Mouse (Mus musculus): ENCODE measurements at regions not wholly inside any gene's neighbourhood (a gene's known extent, or its start where the extent isn't known, plus 50 kb on each side); places are given as distances from the start of the nearest gene placed in this dataset.

DNA sequence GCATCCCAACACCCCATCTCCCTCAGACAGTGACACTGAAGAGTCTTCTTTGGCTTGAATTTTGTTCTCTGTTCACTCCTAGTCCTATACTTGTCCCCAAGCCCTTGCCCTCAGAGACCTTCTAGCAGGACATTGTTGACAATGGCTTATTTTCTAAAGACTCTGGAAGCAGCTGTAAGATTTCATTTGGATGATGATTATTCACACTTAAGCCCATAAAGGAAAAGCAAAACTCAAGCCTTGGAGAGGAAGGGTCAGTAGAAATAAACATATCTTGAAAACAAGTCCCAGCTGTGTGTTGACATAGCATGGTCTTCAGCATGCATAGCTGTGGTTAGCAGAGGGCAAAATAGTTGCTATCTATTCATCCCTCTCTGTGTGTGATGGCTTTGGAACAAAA, 59.9 kb upstream of the Cdh11 start:
- intact Hi-C loops (cut with DNase I): no loop called here
- DNase-seq (ENCODE audit: low spot score in 2 of 2): no peak

DNA sequence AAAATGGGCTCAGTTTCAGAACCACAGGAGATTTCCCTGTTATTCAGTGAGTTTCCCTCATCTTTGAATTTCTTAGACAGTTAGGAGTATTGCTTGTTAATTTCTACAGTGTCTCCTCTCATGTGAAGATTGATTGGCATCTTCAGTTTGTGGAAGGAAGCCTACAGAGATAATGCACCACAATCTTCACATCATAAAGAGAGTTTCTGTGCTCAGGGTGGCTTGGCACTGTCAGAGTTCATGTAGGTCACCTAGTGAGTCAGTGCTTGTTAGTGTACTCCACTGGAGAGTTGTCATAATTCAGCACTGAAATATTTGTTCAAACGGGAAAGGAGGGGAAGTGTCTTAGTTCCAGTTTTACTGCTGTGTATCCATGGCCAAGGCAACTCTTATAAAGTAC, 74.6 kb upstream of the Cdh11 start:
- intact Hi-C loops (cut with DNase I): no loop called here
- DNase-seq (ENCODE audit: low spot score in 2 of 2): no peak

DNA sequence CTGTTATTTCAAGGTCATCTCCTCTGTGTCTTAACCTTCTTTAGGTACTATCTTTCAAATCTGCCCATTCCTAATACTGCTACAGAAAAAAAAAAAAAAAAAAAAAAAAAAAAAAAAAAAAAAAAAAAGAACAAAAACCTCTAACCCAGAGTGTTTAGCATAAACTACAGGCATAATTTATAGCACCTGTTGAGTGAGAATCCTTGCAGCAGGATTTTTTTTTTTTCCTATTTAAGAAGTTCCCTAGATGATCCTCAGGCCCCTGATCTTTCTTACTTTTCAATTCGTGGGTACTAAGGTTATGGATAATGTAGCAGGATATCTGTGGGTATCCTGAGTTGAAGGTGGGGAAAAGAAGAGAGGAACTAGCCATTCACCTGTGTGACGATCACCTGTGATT, 114.1 kb upstream of the Cdh11 start:
- intact Hi-C loops (cut with DNase I): no loop called here
- DNase-seq (ENCODE audit: low spot score in 2 of 2): no peak

DNA sequence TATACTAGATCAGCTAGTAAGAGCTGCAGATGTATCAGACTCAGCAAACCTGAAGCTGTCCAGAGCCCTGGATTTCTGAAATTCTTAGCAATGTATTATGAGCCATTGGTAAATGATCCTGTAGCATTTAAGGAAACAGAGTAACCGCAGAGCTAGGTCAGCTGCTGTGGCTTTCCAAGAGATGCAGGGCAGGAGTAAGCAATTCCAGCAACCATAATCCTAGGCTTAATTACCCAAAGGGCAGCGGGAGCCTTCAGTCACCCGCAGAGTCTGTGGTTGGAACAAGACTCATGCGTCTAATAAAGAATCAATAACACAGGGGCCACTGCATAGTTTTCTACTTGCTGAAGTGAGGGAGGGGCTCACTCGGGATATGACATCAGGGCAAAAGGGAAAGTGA, 115.2 kb upstream of the Cdh11 start:
- DNase-seq (ENCODE audit: low spot score in 2 of 2): no peak
- intact Hi-C loops (cut with DNase I): no loop called here

DNA sequence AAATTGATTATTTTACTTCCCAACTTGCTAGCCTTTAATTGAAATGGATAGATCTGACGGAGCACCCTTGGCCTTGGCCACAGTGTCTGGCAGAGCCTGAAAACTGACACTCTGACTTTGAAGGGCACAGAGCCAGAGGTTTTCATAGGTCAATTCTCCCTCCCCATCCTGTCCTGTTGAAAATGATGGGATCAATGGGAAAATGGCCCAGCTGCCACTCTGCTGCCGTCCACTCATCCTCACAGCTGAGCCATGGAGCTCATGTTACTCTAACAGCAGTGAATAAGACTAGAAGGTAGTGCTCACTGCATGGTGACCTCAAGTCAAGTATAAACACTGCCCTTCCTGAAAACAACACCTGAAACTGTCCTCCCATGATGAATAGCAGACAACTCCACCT, 122.0 kb upstream of the Cdh11 start:
- intact Hi-C loops (cut with DNase I): no loop called here

DNA sequence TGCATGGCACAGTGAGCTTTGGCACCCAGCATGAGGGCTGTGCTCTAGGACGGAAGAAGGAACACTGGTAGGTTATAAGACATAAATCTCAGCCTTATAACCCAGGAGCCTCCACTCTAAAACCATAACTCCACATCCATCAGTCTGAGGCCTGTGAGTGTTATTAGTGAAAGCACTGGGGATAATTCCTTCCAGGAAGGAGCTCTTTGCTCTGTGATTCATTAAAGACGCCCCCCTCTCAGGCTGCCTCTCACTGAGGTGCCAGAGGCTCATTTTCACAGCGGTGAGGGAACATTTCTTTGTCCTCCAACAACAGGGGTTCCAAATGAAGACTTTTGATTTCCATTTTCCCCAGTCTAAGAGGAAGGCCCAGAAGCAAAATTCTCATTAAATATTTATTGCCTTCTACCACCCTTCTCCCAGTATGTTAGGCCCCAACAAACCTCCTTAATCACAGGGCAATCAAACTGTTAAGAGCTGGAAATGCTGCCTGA, 145.9 kb upstream of the Cdh11 start:
- DNase-seq (ENCODE audit: low spot score in 2 of 2): no peak
- intact Hi-C loops (cut with DNase I): no loop called here

More for the DNA sequence above, 122.0 kb upstream of the Cdh11 start:
- DNase-seq (ENCODE audit: low spot score in 2 of 2): no peak

DNA sequence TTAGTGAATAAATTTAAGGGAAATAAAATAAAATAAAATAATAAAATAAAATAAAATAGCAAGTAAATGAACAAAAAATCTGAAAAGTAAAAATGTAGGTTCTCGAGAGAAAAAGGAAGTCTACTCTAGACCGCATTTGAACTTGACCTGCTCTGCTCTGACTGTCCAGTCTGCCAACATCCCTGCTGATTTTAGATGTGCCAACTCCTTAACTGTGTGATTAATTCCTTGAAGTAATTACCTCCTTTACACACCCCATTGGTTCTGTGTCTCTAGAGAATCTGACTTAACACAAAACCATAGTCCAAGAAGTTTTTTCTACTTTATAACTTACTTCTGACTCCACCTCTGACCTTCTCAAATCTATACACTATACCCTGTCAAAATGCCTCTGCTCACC, 153.3 kb upstream of the Cdh11 start:
- intact Hi-C loops (cut with DNase I): no loop called here
- DNase-seq (ENCODE audit: low spot score in 2 of 2): no peak

DNA sequence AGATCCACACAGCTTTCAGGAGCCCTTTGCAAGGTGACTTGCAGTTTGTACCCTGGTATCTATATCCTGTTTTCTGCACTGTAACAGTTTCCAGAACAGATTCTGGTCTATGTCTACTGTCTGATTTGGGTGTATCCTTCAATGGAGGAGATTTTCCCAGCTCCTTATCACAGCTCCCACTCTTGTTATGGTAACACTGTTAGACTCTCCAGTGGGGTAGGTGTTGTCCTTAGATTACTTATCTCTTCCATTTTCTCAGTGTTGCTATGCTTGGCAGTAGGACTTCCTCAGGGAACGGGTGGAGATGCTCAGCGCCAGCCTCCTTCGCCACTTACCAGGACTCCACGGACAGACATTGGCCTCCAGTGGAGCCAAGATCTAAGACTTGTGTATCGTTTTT, 160.1 kb upstream of the Cdh11 start:
- peak in 1 of 2 experiments; percentile 29 for DNase-seq (ENCODE audit: low spot score in 2 of 2)
- intact Hi-C loops (cut with DNase I): no loop called here

DNA sequence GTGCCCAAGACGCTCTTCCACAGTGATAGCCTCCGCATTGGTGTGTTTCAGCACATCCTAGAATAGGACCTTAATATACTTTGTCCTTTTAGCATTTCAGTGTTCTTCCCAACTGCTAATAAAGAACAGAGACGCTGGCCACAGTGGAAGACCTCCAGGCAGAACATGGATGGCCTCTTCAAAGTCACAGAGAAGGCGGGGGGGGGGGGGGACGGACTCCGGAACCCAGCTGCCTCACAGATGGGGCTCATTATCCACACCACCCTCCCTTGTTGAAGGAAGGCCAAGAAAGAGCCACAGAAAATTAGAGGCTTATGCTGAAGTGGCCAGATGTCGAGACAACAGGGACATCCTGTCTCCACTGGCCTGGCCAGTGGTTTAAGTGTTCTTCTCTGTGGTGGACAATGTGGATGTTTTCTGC, 192.7 kb upstream of the Cdh11 start:
- intact Hi-C loops (cut with DNase I): no loop called here
- DNase-seq (ENCODE audit: low spot score in 2 of 2): no peak

DNA sequence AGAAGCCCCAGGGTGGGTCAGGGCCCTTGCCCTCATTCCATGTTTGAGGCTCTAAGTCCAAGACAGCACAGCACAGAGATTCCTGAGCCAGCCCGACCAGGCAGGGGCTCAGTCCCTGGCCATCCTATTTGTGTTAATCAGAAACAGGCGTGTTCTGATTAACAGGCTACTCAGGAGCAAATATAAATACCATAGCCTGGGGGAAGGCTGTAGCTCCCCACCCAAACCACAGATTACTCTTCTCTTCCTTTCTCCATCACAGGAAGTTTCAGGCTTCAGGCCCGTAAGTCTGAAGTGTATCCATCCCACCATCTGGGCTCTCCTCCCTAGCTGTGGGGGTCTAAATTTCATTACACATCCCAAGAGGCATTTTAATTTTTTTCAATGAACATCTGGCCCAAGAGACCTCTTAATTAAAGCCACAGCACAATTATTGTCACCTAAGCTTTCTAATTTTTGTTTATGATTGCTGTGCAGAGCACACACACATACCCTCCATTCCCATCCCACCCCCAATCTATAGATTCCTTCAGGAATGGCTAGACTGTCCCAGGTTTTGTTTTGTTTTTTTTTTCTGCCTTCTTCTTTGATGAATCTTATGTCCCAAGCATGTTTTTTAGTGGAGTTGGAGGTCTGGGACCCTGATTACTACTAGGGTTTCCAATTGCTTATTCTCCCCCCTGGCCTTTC, 197.9 kb upstream of the Cdh11 start:
- intact Hi-C loops (cut with DNase I): no loop called here
- DNase-seq (ENCODE audit: low spot score in 2 of 2): no peak

DNA sequence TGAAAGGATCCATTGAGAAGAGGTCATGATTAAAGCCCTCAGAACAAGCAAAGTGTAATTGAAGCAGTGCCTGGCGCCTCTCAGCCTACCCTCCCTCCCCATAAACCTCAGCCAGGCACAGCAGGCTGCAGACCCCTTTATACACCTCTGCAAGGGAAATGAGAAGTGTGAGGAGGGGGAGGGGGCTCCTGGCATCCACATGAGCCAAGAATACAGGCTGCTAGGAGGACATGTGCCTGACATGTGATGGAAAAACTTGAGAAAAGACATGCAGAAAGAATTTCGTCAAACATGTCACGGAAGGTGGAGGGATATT, 198.4 kb upstream of the Cdh11 start:
- DNase-seq (ENCODE audit: low spot score in 2 of 2): no peak

DNA sequence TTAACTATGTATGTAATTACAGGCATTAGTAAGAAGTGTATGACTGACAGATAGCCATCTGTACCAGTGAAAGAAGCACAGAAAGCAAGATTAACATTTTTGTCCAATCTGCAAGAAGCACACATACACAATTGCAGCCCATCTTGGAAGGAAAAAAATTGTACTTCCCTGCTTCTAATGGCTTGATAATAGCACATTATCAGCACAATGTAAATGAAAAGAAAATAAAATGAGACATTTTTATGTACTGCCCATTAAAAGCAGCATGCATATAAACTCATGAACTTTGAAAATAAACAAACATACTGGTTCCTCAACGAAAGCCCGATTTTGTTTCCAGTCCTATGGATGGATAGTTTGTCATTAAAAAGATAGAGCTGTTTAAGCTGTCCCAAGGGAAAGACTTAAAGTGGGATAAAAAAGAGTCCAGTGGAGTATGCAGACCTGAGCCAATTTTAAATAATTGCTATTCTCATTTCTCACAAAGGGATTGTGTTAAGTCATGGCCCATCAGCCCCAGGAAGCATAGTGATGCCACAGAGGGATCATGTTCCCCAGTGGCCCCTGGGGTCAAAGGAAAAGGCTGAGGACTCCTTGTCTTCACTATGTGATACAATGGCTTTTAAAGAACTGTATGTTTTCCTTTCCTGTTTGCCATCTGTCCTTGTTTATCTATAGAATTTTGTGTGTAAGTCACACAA, 222.0 kb upstream of the Cdh11 start:
- no peak for DNase-seq (ENCODE audit: low spot score in 2 of 2)
- intact Hi-C loops (cut with DNase I): no loop called here

More for the DNA sequence above, 198.4 kb upstream of the Cdh11 start:
- intact Hi-C loops (cut with DNase I): no loop called here

DNA sequence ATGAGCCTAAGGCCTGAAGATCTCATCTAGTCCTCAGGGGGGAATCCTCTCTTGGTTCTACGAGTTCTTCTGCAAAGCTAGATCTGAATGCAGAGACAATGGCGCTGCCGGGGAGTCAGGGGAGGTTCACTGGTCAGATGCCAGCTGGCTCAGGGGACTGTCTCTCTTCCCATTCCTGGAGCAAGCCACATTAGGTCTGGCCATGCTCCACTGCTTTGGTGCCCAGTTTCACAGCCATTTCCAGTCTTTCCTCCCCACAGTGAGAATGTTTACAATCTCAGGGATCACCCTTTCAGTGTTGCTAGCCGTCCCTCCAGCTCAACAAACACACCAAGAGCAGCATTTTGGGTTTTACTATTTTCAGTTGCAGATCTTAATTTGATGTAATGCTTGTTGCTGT, 233.7 kb upstream of the Cdh11 start:
- DNase-seq (ENCODE audit: low spot score in 2 of 2): no peak
- intact Hi-C loops (cut with DNase I): no loop called here

DNA sequence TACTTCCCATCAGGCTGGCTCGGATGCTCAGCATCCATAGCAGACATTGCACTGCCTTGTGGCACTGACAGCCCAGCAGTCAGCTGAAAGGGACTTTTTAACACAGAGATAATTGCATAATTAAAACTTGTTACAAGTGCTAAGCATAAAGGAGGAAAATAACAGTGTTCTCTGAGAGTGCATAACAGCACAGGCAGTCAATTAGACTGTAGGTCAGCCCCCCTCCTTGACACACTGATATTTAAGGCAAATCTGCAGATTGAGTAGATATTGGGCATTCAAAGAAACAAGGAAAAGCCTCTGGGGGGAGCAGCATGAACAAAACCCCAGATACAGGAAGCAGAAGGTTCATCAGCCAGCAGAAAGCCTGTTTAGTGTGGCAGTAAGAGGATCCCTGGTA, 237.8 kb upstream of the Cdh11 start:
- intact Hi-C loops (cut with DNase I): no loop called here

DNA sequence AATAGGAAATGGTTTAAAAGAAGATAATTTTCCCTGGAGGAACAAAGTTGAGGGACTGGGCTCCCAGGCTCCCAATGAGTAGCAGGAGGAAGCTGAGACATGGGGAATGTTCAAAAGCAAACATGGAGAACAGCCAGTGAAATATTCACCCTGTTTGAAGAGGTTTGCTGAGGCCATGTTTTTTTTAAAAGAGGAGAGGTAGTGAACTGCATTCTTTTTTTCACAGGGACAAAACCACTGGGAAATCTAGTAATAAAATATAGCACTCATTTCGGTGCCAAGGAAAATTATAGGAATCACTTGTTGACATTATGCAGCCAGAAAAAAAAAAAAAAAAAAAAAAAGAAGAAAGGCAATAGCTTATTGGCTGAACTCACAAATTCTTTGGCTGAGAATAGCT, 246.3 kb upstream of the Cdh11 start:
- DNase-seq (ENCODE audit: low spot score in 2 of 2): no peak
- intact Hi-C loops (cut with DNase I): no loop called here

More for the DNA sequence above, 237.8 kb upstream of the Cdh11 start:
- DNase-seq (ENCODE audit: low spot score in 2 of 2): no peak

DNA sequence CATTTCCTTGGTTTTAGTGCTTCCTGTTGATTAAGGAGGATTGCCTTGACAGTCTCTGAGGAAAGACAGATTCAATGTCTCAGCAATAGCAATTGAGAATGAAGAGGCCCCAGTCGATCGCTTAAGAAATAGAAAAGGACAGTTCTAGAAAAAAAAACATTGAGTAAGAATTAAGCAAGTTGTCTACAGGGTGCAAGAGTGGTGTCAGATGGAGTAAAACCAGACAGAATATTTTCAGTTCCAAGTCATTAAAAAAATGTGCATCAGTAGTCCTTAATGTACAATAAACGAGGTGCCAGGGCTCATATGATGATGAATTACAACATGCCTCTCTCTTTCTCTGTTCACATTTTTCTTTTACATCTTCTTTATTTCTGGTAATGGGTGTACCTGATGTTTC, 248.5 kb upstream of the Cdh11 start:
- no peak for DNase-seq (ENCODE audit: low spot score in 2 of 2)

DNA sequence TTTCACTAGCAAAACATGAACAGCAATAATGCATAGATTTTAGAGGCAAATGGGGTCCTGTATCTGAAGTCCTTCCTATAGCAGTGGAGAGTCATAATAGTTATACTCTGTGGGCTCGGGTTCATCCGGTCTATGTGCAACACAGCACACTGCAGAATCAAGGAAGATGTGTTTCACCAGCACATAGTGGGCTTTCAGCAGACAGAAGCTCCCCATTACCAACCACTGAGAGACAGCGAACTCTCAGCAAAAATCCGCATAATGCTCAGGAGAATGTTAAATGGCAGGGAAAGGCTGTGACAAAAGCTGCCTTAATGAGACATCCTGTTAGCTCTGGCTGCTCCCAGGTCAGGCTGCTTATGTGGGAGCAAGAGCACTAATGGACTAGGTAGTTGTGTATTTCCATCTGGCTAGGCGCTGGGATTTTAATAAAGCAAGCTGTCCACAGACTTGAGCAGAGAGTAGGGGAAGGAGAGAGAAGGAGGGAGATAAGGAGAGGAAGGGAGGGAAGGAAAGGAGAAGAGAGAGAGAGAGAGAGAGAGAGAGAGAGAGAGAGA, 286.7 kb upstream of the Cdh11 start:
- intact Hi-C loops (cut with DNase I): no loop called here
- DNase-seq (ENCODE audit: low spot score in 2 of 2): no peak

More for the DNA sequence above, 248.5 kb upstream of the Cdh11 start:
- intact Hi-C loops (cut with DNase I): no loop called here

DNA sequence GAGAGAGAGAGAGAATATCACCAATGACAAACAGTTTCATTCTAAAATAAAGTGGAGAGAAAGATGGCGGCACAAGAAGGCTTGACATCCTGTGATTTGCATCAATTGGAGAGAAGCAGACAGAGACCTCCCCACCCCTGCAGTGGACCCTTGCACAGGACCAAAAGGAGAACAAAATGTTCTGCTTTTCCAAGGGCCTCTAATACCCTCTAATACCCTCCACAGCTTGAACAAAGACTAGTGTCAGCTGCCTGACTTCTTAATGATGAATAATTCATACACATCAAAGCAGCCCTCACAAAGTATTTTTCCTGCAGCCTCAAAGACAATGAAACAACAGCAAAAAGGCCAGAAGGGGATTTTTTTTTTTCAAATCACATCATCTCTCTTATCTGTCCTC, 287.2 kb upstream of the Cdh11 start:
- DNase-seq (ENCODE audit: low spot score in 2 of 2): no peak
- intact Hi-C loops (cut with DNase I): no loop called here

DNA sequence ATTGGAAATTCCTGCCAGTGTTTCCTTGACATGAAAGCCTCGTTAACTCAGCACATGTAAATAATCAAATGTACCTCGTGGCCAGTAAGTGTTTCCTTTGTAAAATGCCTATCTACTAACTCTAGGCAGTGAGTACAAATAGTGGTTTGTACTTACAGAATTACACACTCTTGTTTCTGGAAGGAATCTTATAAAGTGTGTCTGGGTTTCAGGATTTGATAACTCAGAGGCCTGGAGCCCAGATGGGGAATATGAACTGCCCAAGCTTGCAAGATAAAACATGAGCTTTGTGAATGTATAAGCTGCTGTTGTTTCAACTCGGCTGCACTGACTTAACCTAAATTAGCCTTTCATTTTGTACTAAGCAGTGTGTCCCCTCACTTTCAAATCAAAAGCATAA, 293.1 kb upstream of the Cdh11 start:
- DNase-seq (ENCODE audit: low spot score in 2 of 2): no peak
- intact Hi-C loops (cut with DNase I): no loop called here

DNA sequence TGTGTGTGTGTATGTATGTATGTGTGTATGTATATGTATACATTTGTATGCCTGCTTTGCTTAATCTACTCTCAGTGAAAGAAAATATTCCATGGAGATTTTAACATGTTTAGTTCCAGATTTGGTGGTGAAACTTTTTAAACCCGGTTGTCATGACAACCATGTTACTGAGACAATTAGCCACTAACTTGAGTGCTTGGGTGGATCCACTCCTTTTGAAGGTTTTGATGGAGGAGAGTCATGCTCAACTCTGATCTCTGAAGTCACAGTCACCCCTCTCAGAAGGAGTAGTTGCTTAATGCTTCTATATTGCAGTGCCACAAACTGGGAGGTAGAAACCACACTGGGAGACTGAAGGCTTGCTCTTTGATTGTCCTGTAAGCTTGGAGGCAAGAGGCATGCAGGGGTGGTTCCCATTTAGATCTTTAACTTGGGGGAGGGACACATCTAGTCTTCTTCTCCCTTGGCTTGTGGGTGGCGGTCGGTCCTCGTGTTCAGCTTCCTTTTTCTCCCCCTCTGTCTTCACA, 301.6 kb upstream of the Cdh11 start:
- peak; percentile 21 to 64 for DNase-seq (ENCODE audit: low spot score in 2 of 2)

DNA sequence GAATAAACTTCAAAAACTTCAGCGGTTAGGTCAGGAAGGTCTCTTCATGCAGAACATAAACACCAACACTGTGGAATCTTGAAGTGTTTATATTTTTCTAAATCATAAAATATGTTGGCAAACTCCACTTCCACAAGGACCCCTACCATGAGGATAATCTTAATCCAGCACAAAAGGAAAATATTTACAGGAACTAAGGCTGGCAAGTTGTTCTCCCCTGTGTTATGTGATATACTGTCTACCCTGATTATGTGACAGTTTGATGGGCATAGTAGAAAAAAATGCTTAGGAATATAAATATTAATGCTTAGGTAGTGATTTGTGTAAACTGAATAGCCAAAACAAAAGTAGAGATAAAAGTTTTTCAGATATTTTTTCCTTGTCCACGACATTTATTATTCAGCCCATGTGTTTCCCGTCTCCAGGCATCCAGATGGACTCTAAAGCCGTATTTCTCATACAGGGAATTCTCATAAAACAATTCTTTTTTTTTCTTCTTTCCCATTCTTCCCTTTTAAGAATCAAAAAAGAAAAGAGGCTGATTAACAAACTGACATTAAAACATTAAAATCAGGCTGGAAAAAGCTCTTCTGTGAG, 311.2 kb upstream of the Cdh11 start:
- DNase-seq (ENCODE audit: low spot score in 2 of 2): no peak
- intact Hi-C loops (cut with DNase I): no loop called here

More for the DNA sequence above, 301.6 kb upstream of the Cdh11 start:
- intact Hi-C loops (cut with DNase I): no loop called here
